ENCODE assay signal across 17 mouse cellular contexts in the genomic region with DNA sequence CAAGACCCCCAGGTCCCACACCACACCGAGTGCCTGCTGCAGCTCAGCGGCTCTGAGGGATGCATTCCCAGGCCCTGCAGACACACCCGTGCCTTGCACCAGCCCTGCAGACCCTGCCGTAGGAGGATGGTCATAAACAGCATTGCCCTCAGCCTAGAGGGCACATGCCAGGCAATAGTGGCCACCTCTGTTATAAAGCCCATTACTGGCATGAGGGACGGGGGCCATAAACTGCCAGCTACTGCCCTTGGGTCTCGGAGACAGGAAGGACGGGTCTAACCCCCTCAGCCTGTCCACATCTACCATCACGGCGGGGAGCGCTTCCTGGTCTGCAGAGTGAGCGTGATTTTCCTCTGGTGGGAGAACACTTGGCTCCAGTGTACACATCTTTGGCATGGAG. TPM values are rescaled to one million over a fixed set of nuclear protein-coding genes. Genes with fewer than 3 reads are reported as not detected.
"Had no signal": no experiment of that assay in that cellular context is flagged by ENCODE, and none has a peak within 500 bp of the region (broad histone marks: within the 10 kb centered on the region; RNA-seq: fewer than 3 reads in every experiment).

No protein-coding gene starts in this region.

- H3K4me2 ChIP-seq: neural tube, embryonic 13.5 days; neural tube, embryonic 15.5 days; stomach, embryonic 15.5 days had no signal

- H3K4me1 ChIP-seq: stomach, embryonic 15.5 days had no signal

- H3K27ac ChIP-seq: neural tube, embryonic 13.5 days; neural tube, embryonic 15.5 days; stomach, embryonic 15.5 days; stomach, postnatal 0 days had no signal

- H3K9ac ChIP-seq: neural tube, embryonic 13.5 days; neural tube, embryonic 15.5 days; stomach, embryonic 15.5 days had no signal

- DNase-seq: retina, postnatal 1 day; right cerebral cortex, adult 18-20 months; right cerebral cortex, postnatal 14 days; right cerebral cortex, postnatal 25 days; right cerebral cortex, postnatal 4 days; spleen, adult 18-20 months; thymus, adult 18-20 months; thymus, adult 2 months; thymus, postnatal 14 days; thymus, postnatal 25 days; thymus, postnatal 36 days; thymus, postnatal 4 days had no signal

- H3K4me3 ChIP-seq: neural tube, embryonic 13.5 days; neural tube, embryonic 15.5 days; stomach, embryonic 15.5 days had no signal

- H3K9me3 ChIP-seq: neural tube, embryonic 13.5 days; neural tube, embryonic 15.5 days; stomach, embryonic 15.5 days had no signal

- H3K27me3 ChIP-seq: neural tube, embryonic 13.5 days; neural tube, embryonic 15.5 days; stomach, embryonic 15.5 days had no signal

RNA-seq across cellular contexts. Expression of a gene that starts 54.8 kb away (rescaled TPM):
- total RNA-seq: neutrophil, adult 5-6 weeks had no signal
